Mouse (Mus musculus) intestine, embryonic 16.5 days (tissue): ENCODE results near the gene Tulp1. TPM values are rescaled to one million over a fixed set of nuclear protein-coding genes. Genes with fewer than 3 reads are reported as not detected.
"Not testable (repeated sequence)": the region's sequence is repeated elsewhere in the genome, so short reads cannot be mapped to it uniquely, and the experiment has no call there.

Experiments
- ATAC-seq: fragments of 200-750 bp; cut with Nextera tagmentation; 2 replicates; pipeline ENCODE4 v1.8.0; 2017; ENCODE audit warnings: moderate TSS enrichment, moderate library complexity
- H3K27ac ChIP-seq: fragments of 300-500 bp; sonication (generic); 2 replicates; pipeline ENCODE4 v1.5.1; 2014; ENCODE audit warnings: mild to moderate bottlenecking, low read length
- H3K27me3 ChIP-seq: fragments of 300-500 bp; sonication (generic); replicated peaks from 2 replicates; pipeline ENCODE4 v1.6.1; 2014; ENCODE audit warnings: low read length, control low read depth, mixed read lengths; ENCODE audit not compliant: control insufficient read depth, insufficient read depth
- H3K36me3 ChIP-seq: fragments of 300-500 bp; sonication (generic); 2 replicates; pipeline ENCODE4 v1.6.1; 2014; ENCODE audit warnings: low read length, control low read depth; ENCODE audit not compliant: control insufficient read depth, insufficient read depth
- H3K4me1 ChIP-seq: fragments of 300-500 bp; sonication (generic); 2 replicates; pipeline ENCODE4 v1.6.1; 2014; ENCODE audit warnings: low read length, control low read depth, mixed read lengths; ENCODE audit not compliant: control insufficient read depth, insufficient read depth
- H3K4me2 ChIP-seq: fragments of 300-500 bp; sonication (generic); 2 replicates; pipeline ENCODE4 v1.6.1; 2014; ENCODE audit warnings: low read depth, low read length, control low read depth
- H3K4me3 ChIP-seq: fragments of 300-500 bp; sonication (generic); 2 replicates; pipeline ENCODE4 v1.5.1; 2014; ENCODE audit warnings: mild to moderate bottlenecking, low read length
- H3K9ac ChIP-seq: fragments of 300-500 bp; sonication (generic); 2 replicates; pipeline ENCODE4 v1.6.1; 2014; ENCODE audit warnings: low read depth, low read length
- H3K9me3 ChIP-seq: fragments of 300-500 bp; sonication (generic); 2 replicates; pipeline ENCODE4 v1.6.1; 2016; ENCODE audit warnings: low read length, control low read depth; ENCODE audit not compliant: control insufficient read depth
- WGBS: fragments of 180-500 bp; shearing (Covaris S2); extraction: QIAGEN DNeasy Blood & Tissue Kit; methylation state at CpG from one replicate; pipeline ENCODE4 v1.1.7; 2014; 5-methylcytosine and 5-hydroxymethylcytosine counted together
- polyA plus RNA-seq: library from polyadenylated mRNA; unstranded; fragments of >200 nt; fragmentation: Nextera tagmentation; extraction: Ambion mirVana; gene quantifications from 2 replicates; pipeline ENCODE4 v1.2.1, GENCODE M21; 2015

Gene Tulp1
- polyA plus RNA-seq, 1 experiment from 2014 or later: 3.6 TPM

DNA sequence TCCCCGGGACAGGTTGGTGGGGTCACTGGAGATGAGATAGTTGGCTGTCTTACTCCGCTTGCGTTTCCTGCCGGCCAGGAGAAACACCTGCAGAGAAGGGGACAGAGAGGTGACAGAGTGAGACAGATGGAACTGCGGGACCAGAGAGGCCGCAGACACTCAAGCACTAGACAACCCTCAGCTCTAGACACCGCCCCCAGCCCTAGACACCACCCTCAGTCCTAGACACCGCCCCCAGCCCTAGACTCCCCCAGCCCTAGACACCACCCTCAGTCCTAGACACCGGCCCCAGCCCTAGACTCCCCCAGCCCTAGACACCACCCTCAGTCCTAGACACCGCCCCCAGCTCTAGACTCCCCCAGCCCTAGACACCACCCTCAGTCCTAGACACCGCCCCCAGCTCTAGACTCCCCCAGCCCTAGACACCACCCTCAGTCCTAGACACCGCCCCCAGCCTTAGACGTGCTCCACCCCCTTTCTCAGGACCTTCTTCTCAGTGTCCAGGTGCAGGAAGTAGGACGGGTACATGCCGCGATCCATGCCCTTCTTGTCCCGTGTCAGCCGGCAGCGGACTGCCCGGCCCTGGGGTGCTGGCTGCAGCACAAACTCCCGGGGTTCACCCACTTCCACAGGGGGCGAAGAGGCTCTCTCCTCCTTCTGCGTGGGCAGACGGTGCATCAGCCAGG is 6.3 kb downstream of the Tulp1 start:
- WGBS: 21% methylated on average over 24 of the region's 24 CpGs
- H3K4me1 ChIP-seq: peaks cover 11% of the 10 kb centered on the region
- not testable (repeated sequence) for H3K4me2 ChIP-seq, H3K4me3 ChIP-seq, H3K36me3 ChIP-seq, H3K9ac ChIP-seq, H3K9me3 ChIP-seq, H3K27ac ChIP-seq
- ATAC-seq: 0 out of 2 replicates have a peak, but pooled peaks have one; percentile 10
- H3K27me3 ChIP-seq: peaks cover 18% of the 10 kb centered on the region

DNA sequence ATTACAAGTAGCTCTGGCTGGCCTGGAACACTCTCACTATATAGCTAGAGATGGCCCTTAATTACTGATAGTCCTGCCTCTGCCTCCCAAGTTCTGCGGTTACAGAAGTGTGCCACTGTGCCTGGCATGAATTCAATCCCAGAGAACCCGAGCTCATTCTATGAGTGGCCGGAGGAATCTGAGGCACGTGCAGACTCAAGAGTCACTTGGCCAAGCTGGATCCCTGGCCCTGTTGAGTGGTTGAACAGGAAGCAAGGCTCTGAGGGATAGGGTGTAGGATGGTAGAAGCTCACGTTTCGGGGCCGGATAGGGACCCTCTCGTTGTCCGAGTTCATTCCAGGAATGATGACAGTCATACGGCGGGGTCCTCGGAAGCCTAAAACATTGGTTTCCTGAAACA is 9.2 kb downstream of the Tulp1 start:
- Histone ChIP-seq H3K27ac (no peak overlapping the region), H3K9ac (no peak overlapping the region), H3K4me1 (peaks cover 15% of the 10 kb centered on the region), H3K4me3 (no peak overlapping the region), H3K36me3 (no peaks in the 10 kb centered on the region), H3K4me2 (no peak overlapping the region), H3K27me3 (peaks cover 13% of the 10 kb centered on the region; the same call in 1 of the 2 replicates), H3K9me3 (0 out of 2 replicates have a peak, but pooled peaks cover 3% of the 10 kb centered on the region)
- no peak for ATAC-seq
- 85% methylated on average over 12 of the region's 12 CpGs for WGBS

DNA sequence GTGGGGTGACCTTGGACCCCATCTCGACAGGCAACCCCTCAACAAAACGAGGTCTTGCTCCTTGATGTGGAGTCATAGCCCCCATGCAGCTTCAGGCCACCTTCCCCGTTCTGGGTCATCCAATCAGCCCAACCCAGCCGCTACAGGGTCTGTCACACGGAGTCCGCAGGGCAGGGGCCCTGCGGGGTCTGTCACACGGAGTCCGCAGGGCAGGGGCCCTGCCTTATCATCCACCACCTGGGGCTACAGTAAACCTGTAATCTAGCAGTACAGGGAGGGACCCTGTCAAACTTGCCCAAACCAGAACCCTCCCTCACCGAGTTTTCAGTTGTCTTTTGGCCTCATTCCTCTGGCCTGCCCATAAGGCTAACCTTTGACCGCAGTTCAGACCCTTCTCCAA is 13.0 kb downstream of the Tulp1 start:
- H3K4me3 ChIP-seq: peak overlapping the region; percentile 89; the same call in 1 of the 2 replicates
- peak overlapping the region; percentile 99; the same call in 1 of the 2 replicates for H3K27ac ChIP-seq
- H3K9me3 ChIP-seq: no peaks in the 10 kb centered on the region
- peak overlapping the region; percentile 92 for H3K4me2 ChIP-seq
- ATAC-seq: no peak
- H3K4me1 ChIP-seq: peaks cover 36% of the 10 kb centered on the region
- H3K27me3 ChIP-seq: no peaks in the 10 kb centered on the region; the same call in 1 of the 2 replicates
- H3K9ac ChIP-seq: peak overlapping the region; percentile 96
- no peaks in the 10 kb centered on the region for H3K36me3 ChIP-seq
- 32% methylated on average over 11 of the region's 11 CpGs for WGBS

DNA sequence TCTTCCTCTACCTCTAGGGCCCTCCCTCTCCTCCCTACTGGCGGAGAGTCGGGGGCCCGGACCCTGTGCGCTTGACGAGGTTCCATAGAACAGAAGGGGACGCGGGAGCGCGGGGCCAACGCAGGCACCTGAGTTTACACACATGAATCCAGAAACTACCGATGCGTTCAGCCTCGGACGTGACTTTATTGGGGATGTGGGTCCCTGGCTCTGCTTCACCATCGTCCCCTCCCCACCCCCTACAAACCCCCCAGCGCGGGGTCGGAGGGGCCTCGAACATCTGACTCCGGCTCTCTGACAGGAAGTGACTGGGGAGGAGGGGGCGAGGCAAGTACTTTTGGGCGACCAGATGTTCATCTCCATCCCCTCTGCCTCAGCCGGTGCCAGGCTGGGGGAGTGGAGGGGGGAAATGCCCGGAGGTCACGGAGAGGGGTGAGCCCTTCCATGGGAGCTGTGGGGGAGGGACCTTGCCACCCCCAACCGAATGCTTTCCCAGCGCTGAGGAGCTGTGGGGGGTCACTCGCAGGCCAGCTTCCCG is 13.6 kb downstream of the Tulp1 start:
- Histone ChIP-seq H3K9ac (peak overlapping the region; percentile 96), H3K27me3 (no peaks in the 10 kb centered on the region; the same call in 1 of the 2 replicates), H3K4me2 (peak overlapping the region; percentile 92), H3K4me1 (peaks cover 40% of the 10 kb centered on the region), H3K4me3 (peak overlapping the region; percentile 89), H3K36me3 (no peaks in the 10 kb centered on the region), H3K9me3 (no peaks in the 10 kb centered on the region), H3K27ac (peak overlapping the region; percentile 99)
- ATAC-seq: peak; percentile 1; the same call in 1 of the 2 replicates
- 2% methylated on average over 29 of the region's 29 CpGs for WGBS

DNA sequence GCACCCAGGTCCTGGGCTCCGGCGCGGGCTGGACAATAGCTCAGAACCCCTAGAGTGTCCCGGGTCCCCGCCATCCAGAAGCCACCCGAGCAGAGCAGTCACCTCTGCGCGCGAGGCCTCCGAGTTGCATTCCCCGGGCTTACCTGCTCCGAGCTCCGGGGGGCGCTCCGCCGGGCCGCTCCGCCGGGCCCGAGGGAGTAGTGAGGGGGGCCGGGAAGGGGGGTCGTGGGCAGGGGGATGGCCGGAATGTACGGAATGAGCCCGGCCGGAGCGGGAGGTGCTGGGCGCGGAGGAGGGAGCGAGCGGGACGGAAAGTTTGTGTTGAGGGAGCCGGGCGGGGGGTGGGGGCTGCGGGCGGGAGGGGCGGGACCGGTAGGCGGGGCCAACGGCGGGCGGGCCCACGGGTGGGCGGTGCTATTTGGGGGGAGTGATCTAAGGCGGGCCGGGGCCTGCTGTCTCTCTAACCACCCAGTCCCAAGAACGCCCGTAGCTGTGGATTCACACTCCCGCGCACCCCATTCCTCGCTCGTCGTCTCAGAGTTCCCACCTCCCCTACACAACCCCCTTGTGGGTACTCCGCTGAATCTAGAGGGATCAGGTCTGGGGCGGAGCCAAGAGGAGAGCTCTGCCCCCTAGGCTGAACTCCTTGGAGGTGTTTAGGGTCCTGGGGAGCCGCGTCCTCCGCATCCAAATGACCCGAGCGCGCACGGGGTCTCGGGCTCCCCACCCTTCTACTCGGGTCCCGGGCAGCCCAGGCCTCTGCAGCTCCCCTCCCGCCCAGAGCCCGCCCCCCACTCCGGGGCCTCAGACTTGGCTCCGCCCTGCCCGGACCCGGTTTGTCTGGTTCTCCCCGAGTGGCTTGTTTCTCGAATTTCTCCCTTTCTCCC is 14.3 kb downstream of the Tulp1 start, which contains the start of gene Tead3:
Gene Tead3 (minus strand): TSS at position 352 of the 887 bp plus-strand sequence.
- Histone ChIP-seq H3K4me2 (peak within 1 kb of the TSS; percentile 92), H3K27me3 (no peaks in the 10 kb centered on the region; the same call in 1 of the 2 replicates), H3K9me3 (no peaks in the 10 kb centered on the region), H3K4me1 (peaks cover 47% of the 10 kb centered on the region), H3K36me3 (no peaks in the 10 kb centered on the region), H3K9ac (peak within 1 kb of the TSS; percentile 96), H3K4me3 (peak within 1 kb of the TSS; percentile 89), H3K27ac (peak within 1 kb of the TSS; percentile 99)
- WGBS: under 1% methylated on average over 60 of the region's 73 CpGs
- peak; percentile 88 for ATAC-seq

DNA sequence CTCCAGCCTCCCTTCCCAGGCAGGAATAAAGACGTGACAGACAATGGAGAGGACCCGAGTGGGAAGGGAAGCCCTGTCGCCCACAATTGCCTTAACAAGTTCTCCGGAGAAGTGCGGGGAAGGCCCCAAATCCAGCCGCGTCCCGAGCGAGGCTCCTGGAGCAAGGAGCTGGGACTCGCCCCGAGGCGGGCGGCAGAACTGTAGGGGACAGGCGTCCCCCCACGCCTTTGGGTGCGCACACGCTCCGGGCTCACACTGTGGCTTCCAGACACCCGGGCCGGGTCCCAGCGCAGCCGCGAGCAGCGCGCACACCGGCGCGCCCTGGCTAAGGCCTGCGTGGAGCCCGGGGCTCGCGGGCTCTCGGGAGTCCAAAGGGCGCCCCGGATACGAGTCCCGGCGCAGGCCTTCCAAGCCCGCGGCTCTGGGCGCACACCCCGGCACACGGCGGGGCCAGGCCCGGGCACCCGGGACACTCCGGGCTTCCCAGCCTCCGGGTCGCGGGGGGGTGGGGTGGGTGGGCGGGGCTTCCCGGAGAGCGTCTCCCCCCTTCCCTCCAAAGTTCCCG is 15.0 kb downstream of the Tulp1 start:
- Histone ChIP-seq H3K9ac (peak overlapping the region; percentile 96), H3K27ac (peak overlapping the region; percentile 99), H3K4me2 (peak overlapping the region; percentile 92), H3K9me3 (no peaks in the 10 kb centered on the region), H3K4me3 (peak overlapping the region; percentile 89), H3K4me1 (peaks cover 54% of the 10 kb centered on the region), H3K36me3 (no peaks in the 10 kb centered on the region), H3K27me3 (no peaks in the 10 kb centered on the region; the same call in 1 of the 2 replicates)
- ATAC-seq: peak; percentile 69
- under 1% methylated on average over 49 of the region's 54 CpGs for WGBS

DNA sequence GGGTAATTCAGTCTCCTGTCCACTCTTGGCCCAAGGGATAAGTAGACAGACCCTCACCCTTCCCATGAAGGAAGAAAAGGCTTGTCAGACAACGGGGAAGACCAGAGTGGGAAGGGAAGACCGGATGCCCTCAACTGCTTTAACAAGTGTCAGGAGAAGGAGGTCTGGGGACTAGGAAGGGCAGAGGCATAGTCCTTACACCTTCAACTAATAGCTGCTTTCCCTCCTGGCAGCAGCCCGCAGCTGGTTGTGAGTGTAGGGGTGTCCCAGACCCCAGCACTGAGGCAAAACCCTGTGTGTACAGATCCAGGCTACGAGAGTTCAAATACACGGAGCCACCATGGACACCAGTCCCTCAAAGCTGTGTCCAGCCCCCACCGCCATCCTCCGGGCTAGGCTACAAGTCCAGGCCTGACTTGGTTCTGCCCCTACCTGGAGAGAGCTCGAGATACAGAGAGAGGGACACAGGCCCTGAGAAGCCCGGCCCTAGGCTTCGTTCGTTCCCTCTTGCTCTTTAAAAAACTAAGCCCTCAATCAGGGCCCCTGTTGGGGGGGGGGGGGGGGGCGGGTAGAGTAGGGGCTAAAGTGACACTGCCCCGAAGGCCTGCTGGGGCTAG is 15.7 kb downstream of the Tulp1 start:
- ATAC-seq: no peak
- no peaks in the 10 kb centered on the region for H3K36me3 ChIP-seq
- H3K9me3 ChIP-seq: no peaks in the 10 kb centered on the region
- no peaks in the 10 kb centered on the region; the same call in 1 of the 2 replicates for H3K27me3 ChIP-seq
- H3K4me3 ChIP-seq: peak overlapping the region; percentile 89
- peaks cover 60% of the 10 kb centered on the region for H3K4me1 ChIP-seq
- 11% methylated on average over 11 of the region's 13 CpGs for WGBS
- H3K4me2 ChIP-seq: peak overlapping the region; percentile 92
- H3K9ac ChIP-seq: peak overlapping the region; percentile 96
- peak overlapping the region; percentile 99 for H3K27ac ChIP-seq

DNA sequence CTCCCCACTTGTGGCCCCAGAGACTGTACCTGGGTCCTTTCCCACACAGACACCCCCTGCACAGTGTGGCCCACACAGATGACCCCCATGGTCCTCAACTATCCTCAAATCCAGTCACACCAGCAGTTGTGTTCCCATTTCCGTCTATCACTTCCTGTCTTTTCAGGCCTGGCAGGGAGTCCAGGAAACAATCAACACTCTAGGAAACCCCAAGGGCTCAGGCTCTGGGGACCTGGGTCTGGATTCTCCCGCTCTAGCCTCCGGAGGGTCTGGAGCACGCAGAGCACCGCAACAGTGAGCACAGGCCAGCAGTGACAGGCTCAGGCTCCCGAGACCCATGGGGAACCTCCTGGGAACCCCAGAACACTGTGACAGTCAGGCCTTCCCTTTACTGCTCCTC is 16.8 kb downstream of the Tulp1 start:
- peak overlapping the region; percentile 96 for H3K9ac ChIP-seq
- no peaks in the 10 kb centered on the region; the same call in 1 of the 2 replicates for H3K27me3 ChIP-seq
- H3K4me2 ChIP-seq: peak overlapping the region; percentile 92
- no peaks in the 10 kb centered on the region for H3K36me3 ChIP-seq
- ATAC-seq: no peak
- H3K4me3 ChIP-seq: peak overlapping the region; percentile 89
- 43% methylated on average over 6 of the region's 6 CpGs for WGBS
- H3K4me1 ChIP-seq: peaks cover 72% of the 10 kb centered on the region
- H3K27ac ChIP-seq: peak overlapping the region; percentile 69
- no peaks in the 10 kb centered on the region for H3K9me3 ChIP-seq
